Mouse (Mus musculus) cortical plate, adult 2 months (tissue): ENCODE measurements at regions not wholly inside any gene's neighbourhood (a gene's known extent, or its start where the extent isn't known, plus 50 kb on each side); places are given as distances from the start of the nearest gene placed in this dataset.

ENCODE experiments used
- CTCF ChIP-seq: fragments of 200-500 bp; IDR thresholded peaks from 2 replicates; pipeline ENCODE4 v1.5.1; 2011; ENCODE audit warnings: mild to moderate bottlenecking, control low read depth, low read length; ENCODE audit not compliant: insufficient read depth; ENCODE audit errors: extremely low read depth
- POLR2A ChIP-seq: fragments of 200-500 bp; IDR thresholded peaks from 2 replicates; pipeline ENCODE4 v1.6.1; 2011; ENCODE audit warnings: mild to moderate bottlenecking, low read length, control low read depth; ENCODE audit not compliant: insufficient read depth; ENCODE audit errors: extremely low read depth

- TF ChIP-seq CTCF, result no peak
- no peak for TF ChIP-seq POLR2A
Measured at GRCm38 (mm10) chr13:111367620-111368019, 112.8 kb downstream of the Actbl2 start.
